Mouse (Mus musculus) lung, adult 2 months (tissue): ENCODE results near the gene Cemip2.

Source experiments
- CTCF ChIP-seq: fragments of 200-500 bp; IDR thresholded peaks from 2 replicates; pipeline ENCODE4 v1.5.1; 2011; ENCODE audit warnings: mild to moderate bottlenecking, low read length, control low read depth; ENCODE audit not compliant: insufficient read depth
- POLR2A ChIP-seq: fragments of 200-500 bp; IDR thresholded peaks from 2 replicates; pipeline ENCODE4 v1.6.1; 2011; ENCODE audit warnings: low read depth, mild to moderate bottlenecking, control low read depth, low read length, borderline replicate concordance; ENCODE audit errors: extremely low read depth

GRCm38 (mm10) chr19:21791386-21791785 is 13.2 kb downstream of the Cemip2 start:
- TF ChIP-seq CTCF (no peak), POLR2A (no peak)
